Mouse (Mus musculus): ENCODE measurements around the gene Rbpms2. TPM values are rescaled to one million over a fixed set of nuclear protein-coding genes. Genes with fewer than 3 reads are reported as not detected.

Rbpms2 gene
- total and polyA plus RNA-seq, 3 experiments: 0.13 to 0.33 TPM; not detected in 1

GRCm38 (mm10) chr9:65613098-65613497 lies 16.4 kb upstream of the Rbpms2 start:
- Histone ChIP-seq H3K27me3 (ENCODE audit: insufficient read depth, low read length) (peaks cover 24% of the 10 kb centered on the region), H3K9me3 (replicated peaks) (no peaks in the 10 kb centered on the region), H3K4me3 (ENCODE audit: low read depth, low read length) (no peak overlapping the region), H3K36me3 (replicated peaks) (no peaks in the 10 kb centered on the region), H3K4me1 (ENCODE audit: insufficient read depth, low read depth, low read length) (no peaks in the 10 kb centered on the region)
- ATAC-seq (ENCODE audit: extremely low read depth, insufficient number of reproducible peaks, low FRiP score, poor library complexity, severe bottlenecking) (no peak), DNase-seq (ENCODE audit: low spot score) (no peak)
- TF ChIP-seq GATA1 (IDR thresholded peaks at IDR 0.05; ENCODE audit: borderline replicate concordance, low read length): no peak
- no peak for TF ChIP-seq CTCF (IDR thresholded peaks at IDR 0.05; ENCODE audit: low read depth, low read length)
- no peak for TF ChIP-seq POLR2AphosphoS5 (IDR thresholded peaks at IDR 0.05; ENCODE audit: insufficient replicate concordance, low read depth, low read length)
- no peak for TF ChIP-seq TAL1 (conservative IDR thresholded peaks at IDR 0.05; ENCODE audit: low read depth, low read length)
- TF ChIP-seq GATA2 (IDR thresholded peaks at IDR 0.05; ENCODE audit: borderline replicate concordance, low read depth, low read length): no peak

GRCm38 (mm10) chr9:65619311-65619710 lies 10.1 kb upstream of the Rbpms2 start:
- no peak for DNase-seq (ENCODE audit: low spot score)
- H3K9me3 ChIP-seq (replicated peaks): no peaks in the 10 kb centered on the region
- H3K27me3 ChIP-seq (ENCODE audit: insufficient read depth, low read length): peaks cover 35% of the 10 kb centered on the region
- H3K4me1 ChIP-seq (ENCODE audit: insufficient read depth, low read depth, low read length): no peaks in the 10 kb centered on the region
- TF ChIP-seq CTCF (IDR thresholded peaks at IDR 0.05; ENCODE audit: low read depth, low read length): no peak
- TF ChIP-seq POLR2AphosphoS5 (IDR thresholded peaks at IDR 0.05; ENCODE audit: insufficient replicate concordance, low read depth, low read length): no peak
- TF ChIP-seq GATA2 (IDR thresholded peaks at IDR 0.05; ENCODE audit: borderline replicate concordance, low read depth, low read length): no peak
- TF ChIP-seq TAL1 (conservative IDR thresholded peaks at IDR 0.05; ENCODE audit: low read depth, low read length): no peak
- ATAC-seq (ENCODE audit: extremely low read depth, insufficient number of reproducible peaks, low FRiP score, poor library complexity, severe bottlenecking): no peak
- H3K4me3 ChIP-seq (ENCODE audit: low read depth, low read length): no peak overlapping the region
- no peaks in the 10 kb centered on the region for H3K36me3 ChIP-seq (replicated peaks)

GRCm38 (mm10) chr9:65621196-65621595 lies 8.3 kb upstream of the Rbpms2 start:
- no peaks in the 10 kb centered on the region for H3K36me3 ChIP-seq (replicated peaks)
- H3K4me3 ChIP-seq (ENCODE audit: low read depth, low read length): no peak overlapping the region
- H3K4me1 ChIP-seq (ENCODE audit: insufficient read depth, low read depth, low read length): no peaks in the 10 kb centered on the region
- no peak for ATAC-seq (ENCODE audit: extremely low read depth, insufficient number of reproducible peaks, low FRiP score, poor library complexity, severe bottlenecking)
- DNase-seq (ENCODE audit: low spot score): no peak
- H3K27me3 ChIP-seq (ENCODE audit: insufficient read depth, low read length): peaks cover 33% of the 10 kb centered on the region
- TF ChIP-seq POLR2AphosphoS5 (IDR thresholded peaks at IDR 0.05; ENCODE audit: insufficient replicate concordance, low read depth, low read length): no peak
- no peak for TF ChIP-seq CTCF (IDR thresholded peaks at IDR 0.05; ENCODE audit: low read depth, low read length)
- no peak for TF ChIP-seq TAL1 (conservative IDR thresholded peaks at IDR 0.05; ENCODE audit: low read depth, low read length)
- no peak for TF ChIP-seq GATA2 (IDR thresholded peaks at IDR 0.05; ENCODE audit: borderline replicate concordance, low read depth, low read length)
- TF ChIP-seq GATA1 (IDR thresholded peaks at IDR 0.05; ENCODE audit: borderline replicate concordance, low read length): no peak
- no peaks in the 10 kb centered on the region for H3K9me3 ChIP-seq (replicated peaks)

- DNase-seq (ENCODE audit: low spot score): no peak
- Histone ChIP-seq H3K9me3 (replicated peaks) (no peaks in the 10 kb centered on the region), H3K27me3 (ENCODE audit: insufficient read depth, low read length) (peaks cover 34% of the 10 kb centered on the region), H3K36me3 (replicated peaks) (no peaks in the 10 kb centered on the region), H3K4me3 (ENCODE audit: low read depth, low read length) (no peak overlapping the region), H3K4me1 (ENCODE audit: insufficient read depth, low read depth, low read length) (no peaks in the 10 kb centered on the region)
- no peak for TF ChIP-seq GATA2 (IDR thresholded peaks at IDR 0.05; ENCODE audit: borderline replicate concordance, low read depth, low read length)
- no peak for TF ChIP-seq POLR2AphosphoS5 (IDR thresholded peaks at IDR 0.05; ENCODE audit: insufficient replicate concordance, low read depth, low read length)
- TF ChIP-seq TAL1 (conservative IDR thresholded peaks at IDR 0.05; ENCODE audit: low read depth, low read length): no peak
- no peak for TF ChIP-seq GATA1 (IDR thresholded peaks at IDR 0.05; ENCODE audit: borderline replicate concordance, low read length)
- no peak for TF ChIP-seq CTCF (IDR thresholded peaks at IDR 0.05; ENCODE audit: low read depth, low read length)
- no peak for ATAC-seq (ENCODE audit: extremely low read depth, insufficient number of reproducible peaks, low FRiP score, poor library complexity, severe bottlenecking)
Observed at GRCm38 (mm10) chr9:65621666-65622065, 7.8 kb upstream of the Rbpms2 start.

GRCm38 (mm10) chr9:65622826-65623225 lies 6.6 kb upstream of the Rbpms2 start:
- DNase-seq (ENCODE audit: low spot score) (no peak), ATAC-seq (ENCODE audit: extremely low read depth, insufficient number of reproducible peaks, low FRiP score, poor library complexity, severe bottlenecking) (no peak)
- H3K36me3 ChIP-seq (replicated peaks): no peaks in the 10 kb centered on the region
- H3K4me1 ChIP-seq (ENCODE audit: insufficient read depth, low read depth, low read length): no peaks in the 10 kb centered on the region
- H3K9me3 ChIP-seq (replicated peaks): no peaks in the 10 kb centered on the region
- H3K4me3 ChIP-seq (ENCODE audit: low read depth, low read length): no peak overlapping the region
- H3K27me3 ChIP-seq (ENCODE audit: insufficient read depth, low read length): peaks cover 42% of the 10 kb centered on the region
- TF ChIP-seq POLR2AphosphoS5 (IDR thresholded peaks at IDR 0.05; ENCODE audit: insufficient replicate concordance, low read depth, low read length): no peak
- no peak for TF ChIP-seq GATA1 (IDR thresholded peaks at IDR 0.05; ENCODE audit: borderline replicate concordance, low read length)
- TF ChIP-seq TAL1 (conservative IDR thresholded peaks at IDR 0.05; ENCODE audit: low read depth, low read length): no peak
- TF ChIP-seq GATA2 (IDR thresholded peaks at IDR 0.05; ENCODE audit: borderline replicate concordance, low read depth, low read length): no peak
- no peak for TF ChIP-seq CTCF (IDR thresholded peaks at IDR 0.05; ENCODE audit: low read depth, low read length)

GRCm38 (mm10) chr9:65624266-65624665 lies 5.2 kb upstream of the Rbpms2 start:
- no peak for ATAC-seq (ENCODE audit: extremely low read depth, insufficient number of reproducible peaks, low FRiP score, poor library complexity, severe bottlenecking)
- peaks cover 4% of the 10 kb centered on the region for H3K4me1 ChIP-seq (ENCODE audit: insufficient read depth, low read depth, low read length)
- DNase-seq (ENCODE audit: low spot score): no peak

More at GRCm38 (mm10) chr9:65624266-65624665, 5.2 kb upstream of the Rbpms2 start:
- Histone ChIP-seq H3K36me3 (replicated peaks) (no peaks in the 10 kb centered on the region), H3K27me3 (ENCODE audit: insufficient read depth, low read length) (peaks cover 45% of the 10 kb centered on the region), H3K4me3 (ENCODE audit: low read depth, low read length) (no peak overlapping the region), H3K9me3 (replicated peaks) (no peaks in the 10 kb centered on the region)
- no peak for TF ChIP-seq CTCF (IDR thresholded peaks at IDR 0.05; ENCODE audit: low read depth, low read length)
- TF ChIP-seq GATA2 (IDR thresholded peaks at IDR 0.05; ENCODE audit: borderline replicate concordance, low read depth, low read length): no peak
- TF ChIP-seq GATA1 (IDR thresholded peaks at IDR 0.05; ENCODE audit: borderline replicate concordance, low read length): no peak
- TF ChIP-seq TAL1 (conservative IDR thresholded peaks at IDR 0.05; ENCODE audit: low read depth, low read length): no peak
- no peak for TF ChIP-seq POLR2AphosphoS5 (IDR thresholded peaks at IDR 0.05; ENCODE audit: insufficient replicate concordance, low read depth, low read length)
